Mouse (Mus musculus) megakaryocyte, embryonic 14.5 days (primary cell): ENCODE results near the gene Ap1g1.

ENCODE experiments used
- FLI1 ChIP-seq: IDR thresholded peaks from 2 replicates; pipeline ENCODE4 v1.6.1; 2012; ENCODE audit warnings: low read length, inconsistent platforms, mixed read lengths
- GATA1 ChIP-seq: IDR thresholded peaks from 3 replicates; pipeline ENCODE4 v1.6.1; 2012; ENCODE audit warnings: mixed read lengths, low read length, inconsistent platforms, borderline replicate concordance

DNA sequence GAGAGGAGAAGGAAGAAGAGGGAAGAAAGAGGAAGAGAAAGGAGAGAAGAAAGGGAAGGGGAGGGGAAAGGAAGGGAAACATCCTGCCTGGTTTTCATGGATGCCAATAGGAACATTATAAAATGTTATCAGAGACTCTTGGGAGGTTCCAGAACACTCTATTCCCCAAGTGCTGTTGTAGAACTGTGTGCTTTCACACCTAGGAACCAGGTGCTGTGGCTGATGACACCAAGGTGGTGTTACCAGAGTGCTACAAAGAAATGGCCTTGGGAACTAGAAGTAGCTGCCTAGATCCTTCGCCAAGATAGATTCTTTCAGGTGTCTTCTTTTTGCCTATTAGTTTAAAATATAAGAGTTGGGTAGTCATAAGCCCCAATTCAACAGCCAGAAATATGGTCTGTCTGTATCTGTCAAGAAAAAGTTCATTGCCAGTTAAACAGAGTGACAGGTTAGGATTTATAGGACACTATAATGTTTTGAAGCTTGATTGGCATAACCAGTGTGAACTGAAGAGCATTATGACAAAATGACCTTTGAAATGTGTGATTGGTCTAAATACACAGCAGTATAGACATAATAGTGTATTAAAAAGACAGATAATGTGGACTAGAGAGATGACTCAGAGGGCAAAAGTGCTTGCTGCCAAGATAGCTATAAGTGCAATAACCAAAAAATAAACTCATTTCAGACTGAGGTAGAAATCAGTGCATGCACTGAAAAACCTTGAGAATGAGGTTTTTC lies 126.7 kb downstream of the Ap1g1 start:
- TF ChIP-seq GATA1 = no peak
- TF ChIP-seq FLI1 = no peak
